Mouse (Mus musculus): ENCODE results near the gene 4930590J08Rik.

DNA sequence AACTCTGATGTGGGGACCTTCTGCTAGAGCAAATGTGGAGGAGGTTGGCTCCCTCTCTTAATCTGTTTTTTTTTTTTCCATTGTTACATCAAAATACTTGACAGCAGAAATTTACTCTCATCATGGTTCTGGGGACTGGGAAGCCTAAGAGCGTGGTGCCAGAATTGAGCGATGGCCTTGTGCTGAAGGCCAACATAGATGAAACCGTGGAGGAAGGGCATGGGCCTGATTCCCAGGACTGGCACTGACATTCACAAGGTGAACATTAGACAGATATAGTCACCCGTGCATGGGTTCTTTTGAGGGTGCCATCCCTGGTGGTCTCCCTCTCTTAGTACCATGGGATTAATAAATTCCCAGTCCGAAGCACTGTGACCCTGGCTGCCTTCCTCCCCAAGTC is 34.5 kb upstream of the 4930590J08Rik start:
- TF ChIP-seq CHD2 (IDR thresholded peaks at IDR 0.05; ENCODE audit: low read length) (no peak), POLR2A (IDR thresholded peaks at IDR 0.05; ENCODE audit: control insufficient read depth in 1 of 2, insufficient read depth in 1 of 2, low read depth in 1 of 2, low read length in 2 of 2, poor library complexity in 1 of 2) (no peak), CTCF (IDR thresholded peaks at IDR 0.05 in 2 of 3, conservative IDR thresholded peaks at IDR 0.05 in 1 of 3; ENCODE audit: control insufficient read depth in 1 of 3, insufficient read depth in 1 of 3, low read depth in 2 of 3, low read length in 3 of 3, poor library complexity in 1 of 3, severe bottlenecking in 1 of 3) (no peak), HCFC1 (IDR thresholded peaks at IDR 0.05; ENCODE audit: low read depth, low read length) (no peak), MAFK (IDR thresholded peaks at IDR 0.05; ENCODE audit: borderline replicate concordance, low read depth, low read length) (no peak), EP300 (IDR thresholded peaks at IDR 0.05; ENCODE audit: low read depth in 1 of 2, low read length in 2 of 2) (no peak), ZKSCAN1 (IDR thresholded peaks at IDR 0.05; ENCODE audit: low read depth, low read length) (no peak), GATA1 (IDR thresholded peaks at IDR 0.05; ENCODE audit: low read depth, low read length) (no peak), USF2 (IDR thresholded peaks at IDR 0.05; ENCODE audit: borderline replicate concordance in 1 of 2, insufficient read depth in 1 of 2, low read depth in 1 of 2, low read length in 2 of 2) (no peak)
